Mouse (Mus musculus) intestine, embryonic 15.5 days (tissue): Measurements from ENCODE around the gene Hip1. TPM values are rescaled to one million over a fixed set of nuclear protein-coding genes. Genes with fewer than 3 reads are reported as not detected.
A peak's percentile ranks its signal among the peaks of the same experiment; 100 is the strongest.

Experiments used
- ATAC-seq: fragments of 200-750 bp; cut with Nextera tagmentation; 2 replicates; pipeline ENCODE4 v1.8.0; 2017; ENCODE audit warnings: moderate TSS enrichment, moderate library complexity
- H3K27ac ChIP-seq: fragments of 300-500 bp; sonication (generic); 2 replicates; pipeline ENCODE4 v1.5.1; 2015; ENCODE audit warnings: mild to moderate bottlenecking, inconsistent platforms
- H3K27me3 ChIP-seq: fragments of 300-500 bp; sonication (generic); replicated peaks from 2 replicates; pipeline ENCODE4 v1.6.1; 2015; ENCODE audit warnings: inconsistent platforms
- H3K36me3 ChIP-seq: fragments of 300-500 bp; sonication (generic); 2 replicates; pipeline ENCODE4 v1.6.1; 2015; ENCODE audit warnings: inconsistent platforms
- H3K4me1 ChIP-seq: fragments of 300-500 bp; sonication (generic); replicated peaks from 2 replicates; pipeline ENCODE4 v1.6.1; 2015; ENCODE audit warnings: inconsistent platforms
- H3K4me2 ChIP-seq: fragments of 300-500 bp; sonication (generic); replicated peaks from 2 replicates; pipeline ENCODE4 v1.6.1; 2015; ENCODE audit warnings: mild to moderate bottlenecking, inconsistent platforms
- H3K4me3 ChIP-seq: fragments of 300-500 bp; sonication (generic); replicated peaks from 2 replicates; pipeline ENCODE4 v1.5.1; 2015; ENCODE audit warnings: inconsistent platforms
- H3K9ac ChIP-seq: fragments of 300-500 bp; sonication (generic); 2 replicates; pipeline ENCODE4 v1.6.1; 2015; ENCODE audit warnings: inconsistent platforms
- H3K9me3 ChIP-seq: fragments of 300-500 bp; sonication (generic); 2 replicates; pipeline ENCODE4 v1.6.1; 2016; ENCODE audit warnings: inconsistent platforms
- WGBS: fragments of 180-500 bp; shearing (Covaris S2); methylation state at CpG from one replicate; pipeline ENCODE4 v1.1.7; 2015; 5-methylcytosine and 5-hydroxymethylcytosine counted together
- polyA plus RNA-seq: library from polyadenylated mRNA; unstranded; fragments of >200 nt; fragmentation: Nextera tagmentation; extraction: Ambion mirVana; gene quantifications from 2 replicates; pipeline ENCODE4 v1.2.1, GENCODE M21; 2015

Gene Hip1
- polyA plus RNA-seq, 1 experiment from 2014 or later: 20.1 TPM

DNA sequence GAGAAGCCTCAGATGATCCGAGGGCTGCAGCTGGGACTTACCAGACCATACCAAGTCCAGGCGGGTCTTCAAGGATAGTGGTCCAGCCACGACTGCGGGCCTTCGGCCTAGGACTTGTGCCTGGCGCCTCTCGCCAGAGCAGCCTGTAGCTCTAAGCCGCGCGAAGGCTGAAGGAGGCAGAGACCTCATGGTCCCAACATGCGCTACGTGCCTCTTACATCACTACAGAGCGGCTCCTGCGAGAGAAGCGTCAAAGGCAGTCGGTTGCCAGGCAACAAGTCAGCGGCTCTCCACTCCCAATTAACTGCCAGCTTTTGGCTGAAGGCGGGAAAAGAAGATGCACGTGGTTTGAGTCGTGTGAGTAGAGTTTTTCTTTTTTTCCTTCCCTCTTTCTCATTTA lies 140.3 kb downstream of the Hip1 start:
- Histone ChIP-seq H3K9me3 (no peaks in the 10 kb centered on the region), H3K36me3 (no peaks in the 10 kb centered on the region), H3K4me2 (no peak overlapping the region), H3K4me1 (no peaks in the 10 kb centered on the region; the same call in 1 of the 2 replicates), H3K27ac (no peak overlapping the region), H3K27me3 (no peaks in the 10 kb centered on the region), H3K9ac (no peak overlapping the region), H3K4me3 (no peak overlapping the region)
- ATAC-seq: peak; percentile 30; the same call in 1 of the 2 replicates
- WGBS: 38% methylated on average over 20 of the region's 20 CpGs

DNA sequence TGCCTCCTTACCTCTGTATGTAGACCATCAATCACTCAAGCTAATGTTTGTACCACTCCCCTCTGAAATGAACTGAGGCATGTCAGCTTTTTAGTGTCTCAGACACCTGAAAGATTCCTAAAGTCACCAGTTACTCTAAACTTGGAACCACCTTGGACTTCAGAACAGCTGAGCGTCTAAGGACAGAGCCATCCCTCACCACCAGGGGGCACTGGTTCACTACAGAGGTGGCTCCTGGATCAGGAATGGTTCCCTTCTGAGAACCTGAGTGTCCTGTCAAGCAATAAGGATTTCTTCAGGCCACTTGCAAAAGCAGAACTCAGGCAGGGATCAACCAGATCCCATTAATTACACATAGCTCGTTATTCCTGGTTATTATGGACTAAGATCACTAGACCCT lies 144.7 kb downstream of the Hip1 start:
- H3K27ac ChIP-seq: no peak overlapping the region
- no peak overlapping the region for H3K4me2 ChIP-seq
- WGBS: 6% methylated on average over 2 of the region's 2 CpGs
- H3K4me3 ChIP-seq: no peak overlapping the region
- no peaks in the 10 kb centered on the region for H3K36me3 ChIP-seq
- ATAC-seq: peak; percentile 49; the same call in 1 of the 2 replicates
- no peaks in the 10 kb centered on the region for H3K27me3 ChIP-seq
- no peaks in the 10 kb centered on the region for H3K9me3 ChIP-seq
- H3K9ac ChIP-seq: no peak overlapping the region
- H3K4me1 ChIP-seq: no peaks in the 10 kb centered on the region; the same call in 1 of the 2 replicates

DNA sequence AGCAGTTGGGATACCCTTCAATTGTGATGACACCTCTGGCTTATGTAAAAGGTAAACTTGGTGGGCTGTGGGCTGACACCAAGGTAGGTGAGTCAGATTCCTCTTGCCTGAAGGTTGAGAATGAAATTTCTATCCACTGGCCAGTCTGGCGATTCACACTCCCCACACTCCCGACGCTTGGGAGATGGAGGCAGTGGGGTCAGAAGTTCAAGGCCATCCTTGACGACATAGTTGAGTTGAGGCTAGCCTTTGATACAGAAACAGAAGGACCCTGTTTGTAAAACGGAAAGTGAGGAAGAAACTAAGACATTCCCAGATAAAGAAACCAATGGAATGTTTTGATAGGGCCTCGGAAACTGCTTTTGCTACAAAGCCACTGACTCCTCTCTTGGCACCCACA lies 145.5 kb downstream of the Hip1 start:
- Histone ChIP-seq H3K4me1 (peaks cover 2% of the 10 kb centered on the region; the same call in 1 of the 2 replicates), H3K36me3 (no peaks in the 10 kb centered on the region), H3K4me2 (no peak overlapping the region), H3K9me3 (no peaks in the 10 kb centered on the region), H3K27ac (no peak overlapping the region), H3K27me3 (no peaks in the 10 kb centered on the region), H3K4me3 (no peak overlapping the region), H3K9ac (no peak overlapping the region)
- ATAC-seq: no peak
- 58% methylated on average over 6 of the region's 6 CpGs for whole genome bisulfite sequencing

DNA sequence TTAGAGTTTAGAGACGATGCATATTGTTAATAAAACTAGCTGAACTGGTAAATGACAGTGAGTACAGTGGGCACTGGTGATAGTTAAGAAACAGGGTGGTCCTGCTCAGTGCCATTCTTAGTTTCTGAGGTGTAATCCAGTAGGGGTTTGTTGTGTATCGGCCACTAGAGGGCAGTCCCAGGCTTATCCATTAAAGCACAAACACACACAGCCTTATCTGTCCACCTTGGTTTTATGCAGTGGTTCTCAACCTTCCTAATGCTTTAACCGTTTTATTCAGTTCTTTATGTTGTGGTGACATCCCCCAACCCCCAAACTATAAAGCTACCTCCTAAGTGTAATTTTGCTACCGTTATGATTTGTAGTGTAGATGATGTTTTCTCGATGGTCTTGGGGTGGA lies 149.1 kb downstream of the Hip1 start:
- H3K27ac ChIP-seq: no peak overlapping the region
- H3K36me3 ChIP-seq: peaks cover 14% of the 10 kb centered on the region
- H3K9me3 ChIP-seq: no peaks in the 10 kb centered on the region
- no peak overlapping the region for H3K9ac ChIP-seq
- no peaks in the 10 kb centered on the region for H3K27me3 ChIP-seq
- H3K4me2 ChIP-seq: no peak overlapping the region
- WGBS: 50% methylated on average over 5 of the region's 5 CpGs
- H3K4me3 ChIP-seq: no peak overlapping the region
- no peak for ATAC-seq
- peaks cover 4% of the 10 kb centered on the region; the same call in 1 of the 2 replicates for H3K4me1 ChIP-seq

DNA sequence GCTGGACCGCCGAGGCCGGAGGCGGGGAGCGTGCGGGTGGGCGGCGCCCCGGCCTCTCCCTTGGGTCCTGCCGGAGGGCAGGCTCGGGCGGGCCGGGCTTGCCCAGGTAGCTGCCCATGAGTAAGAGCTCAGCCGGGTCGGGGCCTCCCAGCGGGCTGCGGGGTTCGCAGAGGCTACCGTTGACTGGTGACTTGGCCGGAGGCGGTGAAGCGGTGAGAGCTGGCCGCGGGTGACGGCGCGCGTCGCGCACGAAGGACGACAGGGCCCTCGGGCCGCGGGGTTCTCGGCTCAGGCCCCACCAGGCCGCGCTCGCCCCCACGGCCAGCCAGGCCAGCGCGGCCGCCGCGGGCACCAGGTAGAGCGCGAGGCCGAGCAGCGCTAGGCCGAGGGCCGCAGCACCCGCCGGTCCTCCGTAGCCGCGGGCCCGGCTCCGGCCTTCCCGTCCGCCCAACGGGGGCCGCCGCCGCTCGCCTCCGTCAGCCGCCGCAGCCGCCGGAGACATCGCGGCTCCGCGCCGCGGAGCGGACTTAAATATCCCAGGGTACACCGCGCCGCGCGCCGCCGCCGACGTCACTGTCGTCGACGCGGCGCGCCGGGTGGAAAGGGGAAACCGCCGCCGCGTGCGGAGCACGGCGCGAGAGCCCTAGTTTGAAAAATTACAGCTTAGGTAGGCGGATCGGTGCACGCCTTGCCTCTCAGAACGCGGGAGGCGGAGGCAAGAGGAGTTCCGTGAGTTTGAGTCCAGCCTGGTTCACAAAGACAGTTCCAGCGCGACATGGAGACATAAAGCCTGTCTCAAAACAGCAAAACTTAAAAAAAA lies 150.7 kb downstream of the Hip1 start, which contains the start of gene Pom121:
Gene Pom121 (minus strand): TSS at position 543 of the 820 bp plus-strand sequence.
- H3K27ac ChIP-seq: peak within 1 kb of the TSS; percentile 86
- peak within 1 kb of the TSS; percentile 98 for H3K9ac ChIP-seq
- WGBS: under 1% methylated on average over 109 of the region's 110 CpGs
- no peaks in the 10 kb centered on the region for H3K9me3 ChIP-seq
- H3K4me3 ChIP-seq: peak within 1 kb of the TSS; percentile 96
- H3K27me3 ChIP-seq: no peaks in the 10 kb centered on the region
- ATAC-seq: peak; percentile 95
- peaks cover 4% of the 10 kb centered on the region; the same call in 1 of the 2 replicates for H3K4me1 ChIP-seq
- peaks cover 19% of the 10 kb centered on the region for H3K36me3 ChIP-seq
- H3K4me2 ChIP-seq: peak within 1 kb of the TSS; percentile 79

DNA sequence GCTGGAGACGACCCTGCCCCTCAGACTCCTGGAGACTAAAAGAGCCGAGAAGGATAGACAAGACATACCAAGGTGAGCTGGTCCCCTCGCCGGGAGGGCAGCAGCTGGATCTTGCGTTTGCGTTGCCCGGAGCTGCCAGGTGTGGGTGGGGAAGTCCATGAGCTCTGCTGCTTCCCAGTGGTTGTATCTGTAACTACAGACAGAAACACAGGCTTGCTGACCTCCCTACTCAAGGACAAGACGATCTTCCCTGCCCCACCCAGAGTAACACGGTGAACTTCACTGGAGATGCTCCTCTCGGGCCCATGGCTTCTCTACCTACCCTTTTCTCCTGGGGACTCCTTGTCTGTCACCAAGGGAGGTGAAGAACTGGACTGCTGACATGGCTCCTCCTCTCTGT lies 161.1 kb downstream of the Hip1 start:
- H3K27ac ChIP-seq: no peak overlapping the region
- no peak for ATAC-seq
- H3K4me3 ChIP-seq: no peak overlapping the region
- no peaks in the 10 kb centered on the region for H3K9me3 ChIP-seq
- H3K4me2 ChIP-seq: no peak overlapping the region
- WGBS: 86% methylated on average over 10 of the region's 10 CpGs
- no peaks in the 10 kb centered on the region for H3K4me1 ChIP-seq
- H3K36me3 ChIP-seq: peaks cover 80% of the 10 kb centered on the region
- H3K9ac ChIP-seq: no peak overlapping the region
- no peaks in the 10 kb centered on the region for H3K27me3 ChIP-seq

DNA sequence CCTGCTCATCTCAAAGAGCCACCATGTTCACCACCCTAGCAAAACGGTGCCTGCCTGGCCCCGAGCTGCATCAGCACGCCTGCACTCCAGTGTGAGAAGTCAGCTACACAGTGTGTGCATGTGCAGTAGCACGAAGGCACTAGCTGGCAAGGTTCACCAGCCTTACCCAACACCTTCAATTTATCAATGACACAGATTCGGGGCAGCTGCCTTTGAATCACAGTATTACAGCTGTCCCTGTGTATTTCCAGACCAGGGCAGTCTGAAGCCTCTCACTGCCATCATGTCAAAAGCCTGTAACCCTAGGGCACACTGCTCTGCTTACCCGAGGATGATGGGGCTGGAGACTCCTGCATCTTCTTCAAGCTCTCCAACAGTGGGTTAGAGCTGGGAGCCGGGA lies 162.2 kb downstream of the Hip1 start:
- no peak overlapping the region for H3K4me2 ChIP-seq
- H3K27ac ChIP-seq: no peak overlapping the region
- no peak for ATAC-seq
- no peaks in the 10 kb centered on the region for H3K27me3 ChIP-seq
- peaks cover 83% of the 10 kb centered on the region for H3K36me3 ChIP-seq
- H3K4me1 ChIP-seq: no peaks in the 10 kb centered on the region
- WGBS: 90% methylated on average over 7 of the region's 7 CpGs
- H3K9ac ChIP-seq: no peak overlapping the region
- no peak overlapping the region for H3K4me3 ChIP-seq
- H3K9me3 ChIP-seq: no peaks in the 10 kb centered on the region

DNA sequence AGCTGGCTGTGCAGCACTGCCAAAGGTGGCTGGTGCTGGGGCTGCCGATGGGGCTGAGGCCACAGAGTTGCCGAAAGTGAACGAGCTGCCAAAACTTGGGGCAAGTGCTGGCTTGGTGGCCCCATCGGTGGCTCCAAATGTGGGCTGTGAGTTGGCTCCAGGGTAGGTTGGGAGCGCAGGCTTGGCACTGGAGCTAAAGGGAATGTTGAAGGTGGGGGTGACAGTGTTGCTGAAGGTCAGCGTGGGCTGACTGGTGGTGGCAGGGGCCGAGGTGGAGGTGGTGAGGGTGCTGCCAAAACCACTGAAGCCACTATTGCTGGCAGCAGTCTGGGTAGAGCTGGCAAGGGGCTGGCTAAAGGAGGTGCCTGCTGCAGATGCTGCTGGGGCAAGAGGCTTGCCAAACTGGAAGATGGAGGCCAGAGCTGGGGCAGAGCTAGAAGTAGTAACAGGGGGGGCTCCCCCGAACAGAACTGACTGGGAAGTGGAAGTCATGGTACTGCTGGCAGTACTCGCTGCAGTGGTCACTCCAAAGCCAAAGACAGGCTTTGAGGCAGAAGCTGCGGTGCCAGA lies 163.5 kb downstream of the Hip1 start:
- Histone ChIP-seq H3K9ac (no peak overlapping the region), H3K4me1 (no peaks in the 10 kb centered on the region), H3K27me3 (no peaks in the 10 kb centered on the region), H3K4me3 (no peak overlapping the region), H3K36me3 (peaks cover 75% of the 10 kb centered on the region), H3K4me2 (no peak overlapping the region), H3K9me3 (no peaks in the 10 kb centered on the region), H3K27ac (no peak overlapping the region)
- ATAC-seq: no peak
- WGBS: 95% methylated on average over 10 of the region's 10 CpGs

DNA sequence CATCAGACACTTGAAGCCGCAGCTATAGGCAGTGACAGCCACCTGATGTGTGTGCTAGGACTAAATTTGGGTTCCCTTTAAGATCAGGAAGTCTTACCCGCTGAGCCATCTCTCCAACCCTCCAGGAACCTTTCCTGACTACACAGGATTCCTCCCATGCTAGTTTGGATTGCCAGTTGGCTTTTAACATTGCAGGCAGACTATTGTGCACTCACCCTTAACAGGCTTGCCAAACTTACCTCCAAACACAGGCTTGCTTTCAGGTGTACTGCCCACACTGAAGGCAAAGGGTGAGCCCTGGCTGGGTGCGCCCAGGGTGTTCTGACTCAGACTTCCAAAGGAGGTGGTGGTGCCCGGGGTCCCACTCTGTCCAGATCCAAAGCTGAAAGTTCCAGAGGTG lies 164.2 kb downstream of the Hip1 start:
- no peak for ATAC-seq
- Histone ChIP-seq H3K36me3 (peaks cover 81% of the 10 kb centered on the region), H3K9me3 (no peaks in the 10 kb centered on the region), H3K4me2 (no peak overlapping the region), H3K9ac (no peak overlapping the region), H3K4me3 (no peak overlapping the region), H3K4me1 (no peaks in the 10 kb centered on the region), H3K27ac (no peak overlapping the region), H3K27me3 (no peaks in the 10 kb centered on the region)
- 92% methylated on average over 4 of the region's 4 CpGs for WGBS

DNA sequence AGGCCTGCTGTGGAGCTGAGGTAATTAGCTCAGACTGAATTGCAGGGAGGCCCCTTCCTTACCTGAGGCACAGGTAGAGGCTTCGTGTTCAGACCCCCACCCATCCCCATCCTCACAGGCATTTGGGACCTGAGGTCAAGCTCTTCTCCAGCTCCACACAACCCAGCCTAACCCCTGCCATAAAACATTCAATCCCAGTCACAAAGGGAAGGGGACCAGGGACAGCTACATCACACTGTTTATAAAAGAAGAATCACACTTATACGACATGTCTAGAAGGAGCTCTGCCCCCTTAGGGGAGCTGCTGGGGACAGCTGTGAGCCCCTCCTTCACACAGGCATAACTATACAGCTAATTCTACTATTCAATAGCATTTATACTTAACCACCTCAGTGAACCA lies 168.6 kb downstream of the Hip1 start:
- 42% methylated on average over 2 of the region's 2 CpGs for WGBS

DNA sequence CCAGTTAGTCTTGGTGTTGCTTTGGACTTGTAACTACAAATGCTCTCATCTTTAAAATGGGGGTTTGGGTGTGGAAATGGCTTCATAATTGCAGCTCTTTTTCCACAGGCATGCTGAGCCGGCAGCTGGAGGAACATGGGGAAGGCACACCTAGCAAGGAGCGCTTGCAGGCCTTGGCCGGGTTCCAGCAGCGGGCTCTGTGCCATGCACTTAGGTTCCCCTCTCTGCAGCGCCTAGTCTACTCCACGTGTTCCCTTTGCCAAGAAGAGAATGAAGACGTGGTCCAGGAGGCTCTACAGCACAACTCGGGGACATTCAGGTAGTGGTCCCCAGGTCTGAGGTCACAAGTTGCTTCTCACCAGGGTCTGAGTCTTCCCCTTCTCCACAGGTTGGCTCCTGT lies 169.8 kb downstream of the Hip1 start:
- peaks cover 65% of the 10 kb centered on the region for H3K36me3 ChIP-seq
- H3K4me3 ChIP-seq: no peak overlapping the region
- H3K27ac ChIP-seq: no peak overlapping the region
- H3K4me1 ChIP-seq: peaks cover 6% of the 10 kb centered on the region
- H3K9ac ChIP-seq: no peak overlapping the region
- no peaks in the 10 kb centered on the region for H3K9me3 ChIP-seq
- 77% methylated on average over 8 of the region's 8 CpGs for WGBS
- no peak for ATAC-seq
- H3K27me3 ChIP-seq: no peaks in the 10 kb centered on the region
- H3K4me2 ChIP-seq: no peak overlapping the region

More for the DNA sequence above, 168.6 kb downstream of the Hip1 start:
- Histone ChIP-seq H3K9me3 (no peaks in the 10 kb centered on the region), H3K4me2 (no peak overlapping the region), H3K4me1 (no peaks in the 10 kb centered on the region), H3K27me3 (no peaks in the 10 kb centered on the region), H3K27ac (no peak overlapping the region), H3K9ac (no peak overlapping the region), H3K36me3 (peaks cover 75% of the 10 kb centered on the region), H3K4me3 (no peak overlapping the region)
- no peak for ATAC-seq

DNA sequence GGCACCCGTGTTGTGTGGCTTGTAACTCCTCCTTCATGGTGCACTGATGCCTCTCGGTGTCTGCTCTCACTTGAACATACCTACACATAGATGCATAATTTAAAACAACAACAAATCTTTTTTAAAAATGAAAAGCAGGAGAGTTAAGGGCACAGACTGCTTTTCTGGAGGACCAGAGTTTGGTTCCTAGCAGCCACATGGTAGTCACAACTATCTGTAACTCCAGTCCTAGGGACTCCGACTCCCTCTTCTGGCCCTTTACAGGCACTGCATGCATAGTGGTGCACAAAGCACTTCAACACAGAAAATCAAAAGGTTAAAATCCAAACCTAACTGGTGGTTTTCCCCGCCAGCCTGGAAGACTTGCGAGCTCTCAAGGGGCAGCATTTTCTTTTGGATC lies 171.3 kb downstream of the Hip1 start:
- no peaks in the 10 kb centered on the region for H3K27me3 ChIP-seq
- peaks cover 49% of the 10 kb centered on the region for H3K36me3 ChIP-seq
- no peak for ATAC-seq
- H3K9me3 ChIP-seq: no peaks in the 10 kb centered on the region
- H3K9ac ChIP-seq: no peak overlapping the region
- H3K4me2 ChIP-seq: no peak overlapping the region
- H3K4me1 ChIP-seq: peaks cover 9% of the 10 kb centered on the region
- no peak overlapping the region for H3K4me3 ChIP-seq
- 96% methylated on average over 5 of the region's 5 CpGs for WGBS
- H3K27ac ChIP-seq: no peak overlapping the region
